Mouse (Mus musculus): Measurements from ENCODE around the gene Map3k4. TPM values are rescaled to one million over a fixed set of nuclear protein-coding genes. Genes with fewer than 3 reads are reported as not detected.

The Map3k4 gene
- total RNA-seq, 1 experiment from 2014 or later: 29.3 TPM

GRCm38 (mm10) chr17:12258517-12258916, 60.1 kb downstream of the Map3k4 start:
- ATAC-seq (replicated peaks in 1 of 2; ENCODE audit: insufficient read depth in 1 of 2, low FRiP score in 2 of 2, low TSS enrichment in 1 of 2, low read depth in 1 of 2, poor library complexity in 2 of 2, severe bottlenecking in 2 of 2): no peak

- ATAC-seq (replicated peaks in 1 of 2; ENCODE audit: insufficient read depth in 1 of 2, low FRiP score in 2 of 2, low TSS enrichment in 1 of 2, low read depth in 1 of 2, poor library complexity in 2 of 2, severe bottlenecking in 2 of 2): no peak
These were observed 62.5 kb downstream of the Map3k4 start for GRCm38 (mm10) chr17:12256142-12256541.

- ATAC-seq (replicated peaks in 1 of 2; ENCODE audit: insufficient read depth in 1 of 2, low FRiP score in 2 of 2, low TSS enrichment in 1 of 2, low read depth in 1 of 2, poor library complexity in 2 of 2, severe bottlenecking in 2 of 2): no peak
These were observed 68.0 kb downstream of the Map3k4 start for GRCm38 (mm10) chr17:12250581-12250980.

GRCm38 (mm10) chr17:12249783-12250504, 68.7 kb downstream of the Map3k4 start:
- ATAC-seq (replicated peaks in 1 of 2; ENCODE audit: insufficient read depth in 1 of 2, low FRiP score in 2 of 2, low TSS enrichment in 1 of 2, low read depth in 1 of 2, poor library complexity in 2 of 2, severe bottlenecking in 2 of 2): peak in 1 of 2 experiments; percentile 27; a peak in 1 of 4 replicates

- no peak for ATAC-seq (replicated peaks in 1 of 2; ENCODE audit: insufficient read depth in 1 of 2, low FRiP score in 2 of 2, low TSS enrichment in 1 of 2, low read depth in 1 of 2, poor library complexity in 2 of 2, severe bottlenecking in 2 of 2)
These were observed 77.9 kb downstream of the Map3k4 start for GRCm38 (mm10) chr17:12240701-12241100.

- no peak for ATAC-seq (replicated peaks in 1 of 2; ENCODE audit: insufficient read depth in 1 of 2, low FRiP score in 2 of 2, low TSS enrichment in 1 of 2, low read depth in 1 of 2, poor library complexity in 2 of 2, severe bottlenecking in 2 of 2)
These were observed 85.9 kb downstream of the Map3k4 start for GRCm38 (mm10) chr17:12232724-12233123.

GRCm38 (mm10) chr17:12231087-12231486, 87.5 kb downstream of the Map3k4 start:
- ATAC-seq (replicated peaks in 1 of 2; ENCODE audit: insufficient read depth in 1 of 2, low FRiP score in 2 of 2, low TSS enrichment in 1 of 2, low read depth in 1 of 2, poor library complexity in 2 of 2, severe bottlenecking in 2 of 2): no peak

- ATAC-seq (replicated peaks in 1 of 2; ENCODE audit: insufficient read depth in 1 of 2, low FRiP score in 2 of 2, low TSS enrichment in 1 of 2, low read depth in 1 of 2, poor library complexity in 2 of 2, severe bottlenecking in 2 of 2): no peak
These were observed 88.4 kb downstream of the Map3k4 start for GRCm38 (mm10) chr17:12230167-12230566.

GRCm38 (mm10) chr17:12229756-12230155, 88.8 kb downstream of the Map3k4 start:
- no peak for ATAC-seq (replicated peaks in 1 of 2; ENCODE audit: insufficient read depth in 1 of 2, low FRiP score in 2 of 2, low TSS enrichment in 1 of 2, low read depth in 1 of 2, poor library complexity in 2 of 2, severe bottlenecking in 2 of 2)

GRCm38 (mm10) chr17:12228471-12228870, 90.1 kb downstream of the Map3k4 start:
- no peak for ATAC-seq (replicated peaks in 1 of 2; ENCODE audit: insufficient read depth in 1 of 2, low FRiP score in 2 of 2, low TSS enrichment in 1 of 2, low read depth in 1 of 2, poor library complexity in 2 of 2, severe bottlenecking in 2 of 2)

GRCm38 (mm10) chr17:12228001-12228400, 90.6 kb downstream of the Map3k4 start:
- no peak for ATAC-seq (replicated peaks in 1 of 2; ENCODE audit: insufficient read depth in 1 of 2, low FRiP score in 2 of 2, low TSS enrichment in 1 of 2, low read depth in 1 of 2, poor library complexity in 2 of 2, severe bottlenecking in 2 of 2)

GRCm38 (mm10) chr17:12226551-12226950, 92.0 kb downstream of the Map3k4 start:
- ATAC-seq (replicated peaks in 1 of 2; ENCODE audit: insufficient read depth in 1 of 2, low FRiP score in 2 of 2, low TSS enrichment in 1 of 2, low read depth in 1 of 2, poor library complexity in 2 of 2, severe bottlenecking in 2 of 2): peak in 1 of 2 experiments; percentile 38; a peak in 1 of 4 replicates

- no peak for ATAC-seq (replicated peaks in 1 of 2; ENCODE audit: insufficient read depth in 1 of 2, low FRiP score in 2 of 2, low TSS enrichment in 1 of 2, low read depth in 1 of 2, poor library complexity in 2 of 2, severe bottlenecking in 2 of 2)
These were observed 93.4 kb downstream of the Map3k4 start for GRCm38 (mm10) chr17:12225227-12225626.

GRCm38 (mm10) chr17:12224551-12224950, 94.0 kb downstream of the Map3k4 start:
- peak in 1 of 2 experiments; percentile 14; a peak in 1 of 4 replicates for ATAC-seq (replicated peaks in 1 of 2; ENCODE audit: insufficient read depth in 1 of 2, low FRiP score in 2 of 2, low TSS enrichment in 1 of 2, low read depth in 1 of 2, poor library complexity in 2 of 2, severe bottlenecking in 2 of 2)

GRCm38 (mm10) chr17:12224145-12224544, 94.5 kb downstream of the Map3k4 start:
- no peak for ATAC-seq (replicated peaks in 1 of 2; ENCODE audit: insufficient read depth in 1 of 2, low FRiP score in 2 of 2, low TSS enrichment in 1 of 2, low read depth in 1 of 2, poor library complexity in 2 of 2, severe bottlenecking in 2 of 2)

- ATAC-seq (replicated peaks in 1 of 2; ENCODE audit: insufficient read depth in 1 of 2, low FRiP score in 2 of 2, low TSS enrichment in 1 of 2, low read depth in 1 of 2, poor library complexity in 2 of 2, severe bottlenecking in 2 of 2): no peak
These were observed 94.9 kb downstream of the Map3k4 start for GRCm38 (mm10) chr17:12223682-12224081.

GRCm38 (mm10) chr17:12221926-12222325, 96.7 kb downstream of the Map3k4 start:
- ATAC-seq (replicated peaks in 1 of 2; ENCODE audit: insufficient read depth in 1 of 2, low FRiP score in 2 of 2, low TSS enrichment in 1 of 2, low read depth in 1 of 2, poor library complexity in 2 of 2, severe bottlenecking in 2 of 2): no peak

GRCm38 (mm10) chr17:12216224-12216623, 102.4 kb downstream of the Map3k4 start:
- no peak for ATAC-seq (replicated peaks in 1 of 2; ENCODE audit: insufficient read depth in 1 of 2, low FRiP score in 2 of 2, low TSS enrichment in 1 of 2, low read depth in 1 of 2, poor library complexity in 2 of 2, severe bottlenecking in 2 of 2)

GRCm38 (mm10) chr17:12213430-12213829, 105.2 kb downstream of the Map3k4 start:
- ATAC-seq (replicated peaks in 1 of 2; ENCODE audit: insufficient read depth in 1 of 2, low FRiP score in 2 of 2, low TSS enrichment in 1 of 2, low read depth in 1 of 2, poor library complexity in 2 of 2, severe bottlenecking in 2 of 2): no peak

All from hematopoietic stem cell, adult 5-6 weeks (primary cell).